Mouse (Mus musculus) CH12F3 (cell line): ENCODE results near the gene Mrgpra2a.
"Not testable (repeated sequence)": the region's sequence is repeated elsewhere in the genome, so short reads cannot be mapped to it uniquely, and the experiment has no call there.

Experiments used
- in situ Hi-C: fragments of 300-500 bp; cut with MboI; formaldehyde crosslinking; loops from 2 replicates; pipeline ENCODE4 v1.14.3; 2020; ENCODE audit warnings: low sequenced_read_pairs

Gene Mrgpra2a

GRCm38 (mm10) chr7:47452015-47452414 is at the start of gene Mrgpra2a:
Gene Mrgpra2a, minus strand, starts transcription at chr7:47452139.
- in situ Hi-C loops, result not testable (repeated sequence)

GRCm38 (mm10) chr7:47491266-47491665 is 39.3 kb upstream of the Mrgpra2a start:
- in situ Hi-C loops, result not testable (repeated sequence)

GRCm38 (mm10) chr7:47489438-47489837 is 37.5 kb upstream of the Mrgpra2a start:
- in situ Hi-C loops, result not testable (repeated sequence)

GRCm38 (mm10) chr7:47483181-47483580 is 31.2 kb upstream of the Mrgpra2a start:
- in situ Hi-C loops, result not testable (repeated sequence)

- in situ Hi-C loops, result not testable (repeated sequence)
Observed at GRCm38 (mm10) chr7:47473904-47474303, 22.0 kb upstream of the Mrgpra2a start.

- in situ Hi-C loops, result not testable (repeated sequence)
Observed at GRCm38 (mm10) chr7:47465278-47465981, 13.5 kb upstream of the Mrgpra2a start.

- in situ Hi-C loops, result not testable (repeated sequence)
Observed at GRCm38 (mm10) chr7:47445729-47446128, 6.2 kb downstream of the Mrgpra2a start.

- in situ Hi-C loops, result not testable (repeated sequence)
Observed at GRCm38 (mm10) chr7:47436463-47436862, 15.5 kb downstream of the Mrgpra2a start.

GRCm38 (mm10) chr7:47427815-47428508 is 24.0 kb downstream of the Mrgpra2a start:
- in situ Hi-C loops, result not testable (repeated sequence)

- in situ Hi-C loops, result no loop called here
Observed at GRCm38 (mm10) chr7:47410602-47411001, 41.3 kb downstream of the Mrgpra2a start.

- in situ Hi-C loops, result no loop called here
Observed at GRCm38 (mm10) chr7:47409545-47409944, 42.4 kb downstream of the Mrgpra2a start.

- in situ Hi-C loops, result no loop called here
Observed at GRCm38 (mm10) chr7:47401125-47401524, 50.8 kb downstream of the Mrgpra2a start.
